Mouse (Mus musculus) lung, adult 2 months (tissue): Measurements from ENCODE around the gene Nelfb. TPM values are rescaled to one million over a fixed set of nuclear protein-coding genes. Genes with fewer than 3 reads are reported as not detected.

Source experiments
- DNase-seq: peaks from one replicate; pipeline ENCODE4 v3.0.0; 2022
- H3K4me1 ChIP-seq: fragments of 200-500 bp; 2 replicates; pipeline ENCODE4 v1.6.1; 2011; ENCODE audit warnings: low read length; ENCODE audit not compliant: control insufficient read depth, insufficient read depth
- H3K4me3 ChIP-seq: fragments of 200-500 bp; replicated peaks from 2 replicates; pipeline ENCODE3; 2011; ENCODE audit warnings: low read depth, mild to moderate bottlenecking, control low read depth, low read length; ENCODE audit errors: extremely low read depth
- CTCF ChIP-seq: fragments of 200-500 bp; IDR thresholded peaks from 2 replicates; pipeline ENCODE4 v1.5.1; 2011; ENCODE audit warnings: mild to moderate bottlenecking, low read length, control low read depth; ENCODE audit not compliant: insufficient read depth
- POLR2A ChIP-seq: fragments of 200-500 bp; IDR thresholded peaks from 2 replicates; pipeline ENCODE4 v1.6.1; 2011; ENCODE audit warnings: low read depth, mild to moderate bottlenecking, control low read depth, low read length, borderline replicate concordance; ENCODE audit errors: extremely low read depth
- WGBS: fragments of 180-500 bp; shearing (Covaris S2); methylation state at CpG from one replicate; pipeline ENCODE4 v1.1.7; 2018; 5-methylcytosine and 5-hydroxymethylcytosine counted together
- polyA plus RNA-seq: library from polyadenylated mRNA; depleted of rRNA; stranded (reverse); fragments of >200 nt; gene quantifications from 2 replicates; pipeline ENCODE4 v1.2.3, GENCODE M21; 2012

The Nelfb gene
- polyA plus RNA-seq, 1 experiment = 94.5 TPM

- under 1% methylated on average over 6 of the region's 6 CpGs for WGBS
- peak; percentile 80 for DNase-seq
- Histone ChIP-seq H3K4me3 (no peak overlapping the region), H3K4me1 (peaks cover 26% of the 10 kb centered on the region)
- TF ChIP-seq CTCF (peak; percentile 93), POLR2A (0 out of 2 replicates have a peak, but pooled peaks have one; percentile 18)
Observed at GRCm38 (mm10) chr2:25193330-25193770, 17.9 kb downstream of the Nelfb start.

- no peak for TF ChIP-seq CTCF
- TF ChIP-seq POLR2A = no peak
- DNase-seq = no peak
- no peak overlapping the region for H3K4me3 ChIP-seq
- WGBS = 89% methylated on average over 6 of the region's 6 CpGs
- no peaks in the 10 kb centered on the region for H3K4me1 ChIP-seq
Observed at GRCm38 (mm10) chr2:25187841-25188240, 23.4 kb downstream of the Nelfb start.

GRCm38 (mm10) chr2:25186575-25186930, 24.7 kb downstream of the Nelfb start:
- DNase-seq = no peak
- H3K4me3 ChIP-seq = no peak overlapping the region
- TF ChIP-seq POLR2A = no peak
- no peak for TF ChIP-seq CTCF
- WGBS = 53% methylated on average over 5 of the region's 5 CpGs
- no peaks in the 10 kb centered on the region for H3K4me1 ChIP-seq

GRCm38 (mm10) chr2:25185625-25186574, 25.4 kb downstream of the Nelfb start:
- Histone ChIP-seq H3K4me3 (peak overlapping the region; percentile 6), H3K4me1 (no peaks in the 10 kb centered on the region)
- DNase-seq = peak; percentile 62
- TF ChIP-seq POLR2A = no peak
- TF ChIP-seq CTCF = peak; percentile 39; the same call in 1 of the 2 replicates
- 3% methylated on average over 64 of the region's 64 CpGs for WGBS

- TF ChIP-seq CTCF (no peak), POLR2A (no peak; the same call in 1 of the 2 replicates)
- Histone ChIP-seq H3K4me3 (no peak overlapping the region), H3K4me1 (no peaks in the 10 kb centered on the region)
- WGBS = 89% methylated on average over 7 of the region's 7 CpGs
- DNase-seq = no peak
Observed at GRCm38 (mm10) chr2:25184496-25184895, 26.8 kb downstream of the Nelfb start.

GRCm38 (mm10) chr2:25183336-25183735, 28.0 kb downstream of the Nelfb start:
- Histone ChIP-seq H3K4me3 (no peak overlapping the region), H3K4me1 (peaks cover 3% of the 10 kb centered on the region; the same call in 1 of the 2 replicates)
- no peak for DNase-seq
- 68% methylated on average over 2 of the region's 2 CpGs for WGBS
- TF ChIP-seq CTCF (no peak), POLR2A (no peak)

- DNase-seq = no peak
- TF ChIP-seq POLR2A = 0 out of 2 replicates have a peak, but pooled peaks have one; percentile 12
- TF ChIP-seq CTCF = no peak
- 33% methylated on average over 6 of the region's 6 CpGs for WGBS
- Histone ChIP-seq H3K4me1 (peaks cover 3% of the 10 kb centered on the region; the same call in 1 of the 2 replicates), H3K4me3 (peak overlapping the region; percentile 39)
Observed at GRCm38 (mm10) chr2:25182664-25183063, 28.6 kb downstream of the Nelfb start.

GRCm38 (mm10) chr2:25181891-25182397, 29.3 kb downstream of the Nelfb start:
- no peak for DNase-seq
- WGBS = 2% methylated on average over 17 of the region's 17 CpGs
- Histone ChIP-seq H3K4me1 (peaks cover 10% of the 10 kb centered on the region), H3K4me3 (peak overlapping the region; percentile 67)
- TF ChIP-seq POLR2A (no peak), CTCF (no peak)

- no peak for TF ChIP-seq CTCF
- peak; percentile 59; the same call in 1 of the 2 replicates for TF ChIP-seq POLR2A
- peak overlapping the region; percentile 67 for H3K4me3 ChIP-seq
- H3K4me1 ChIP-seq = peaks cover 18% of the 10 kb centered on the region
- under 1% methylated on average over 100 of the region's 100 CpGs for WGBS
- DNase-seq = peak; percentile 70
Observed at GRCm38 (mm10) chr2:25180973-25181890, 30.1 kb downstream of the Nelfb start.
